Mouse (Mus musculus): ENCODE measurements around the gene Zfp706. TPM values are rescaled to one million over a fixed set of nuclear protein-coding genes. Genes with fewer than 3 reads are reported as not detected.

The Zfp706 gene
- polyA plus RNA-seq, 1 experiment from 2014 or later, result 421 TPM

DNA sequence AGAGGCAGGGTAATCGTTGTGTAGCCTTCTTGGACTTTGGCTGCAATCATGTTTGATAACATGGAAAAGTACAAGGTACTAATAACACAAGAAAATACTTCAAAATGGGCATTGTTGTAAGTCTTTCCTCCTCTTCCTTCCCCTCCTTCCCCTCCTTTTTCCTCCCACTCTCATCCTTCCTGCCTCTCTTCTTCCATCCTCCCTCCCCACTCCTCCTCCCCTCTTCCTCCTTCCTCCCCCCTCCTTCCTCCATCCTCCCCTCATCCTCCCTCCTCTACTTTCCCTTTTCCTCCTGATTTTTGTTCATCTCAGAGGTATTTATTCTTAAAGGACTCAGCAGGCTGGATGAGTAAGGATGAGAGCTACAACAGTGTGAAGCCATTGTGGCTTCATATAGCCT lies 39.3 kb downstream of the Zfp706 start:
- Histone ChIP-seq H3K4me1 (ENCODE audit: control insufficient read depth, insufficient read depth, low read length) (peaks cover 15% of the 10 kb centered on the region), H3K36me3 (ENCODE audit: control insufficient read depth, insufficient read depth, low read length) (no peaks in the 10 kb centered on the region), H3K9me3 (replicated peaks; ENCODE audit: control insufficient read depth, low read length) (no peaks in the 10 kb centered on the region), H3K27me3 (ENCODE audit: control insufficient read depth, insufficient read depth, low read length) (no peaks in the 10 kb centered on the region), H3K9ac (ENCODE audit: low read depth, low read length) (no peak overlapping the region), H3K4me3 (ENCODE audit: low read depth, low read length) (no peak overlapping the region), H3K4me2 (no peak overlapping the region), H3K27ac (ENCODE audit: low read depth, low read length) (no peak overlapping the region)
- 42% methylated on average over 1 of the region's 1 CpGs for WGBS (ENCODE audit: insufficient replicate concordance)
- ATAC-seq (replicated peaks; ENCODE audit: insufficient number of reproducible peaks, low FRiP score, low TSS enrichment), result no peak

- H3K9me3 ChIP-seq (replicated peaks; ENCODE audit: control insufficient read depth, low read length), result no peaks in the 10 kb centered on the region
- no peaks in the 10 kb centered on the region for H3K27me3 ChIP-seq (ENCODE audit: control insufficient read depth, insufficient read depth, low read length)
- 38% methylated on average over 24 of the region's 24 CpGs for WGBS (ENCODE audit: insufficient replicate concordance)
- no peaks in the 10 kb centered on the region for H3K36me3 ChIP-seq (ENCODE audit: control insufficient read depth, insufficient read depth, low read length)
- no peak overlapping the region for H3K9ac ChIP-seq (ENCODE audit: low read depth, low read length)
- no peak overlapping the region; the same call in 1 of the 2 replicates for H3K4me3 ChIP-seq (ENCODE audit: low read depth, low read length)
- H3K27ac ChIP-seq (ENCODE audit: low read depth, low read length), result no peak overlapping the region
- peak overlapping the region; percentile 50 for H3K4me2 ChIP-seq
- 0 out of 2 replicates have a peak, but pooled peaks have one; percentile 48 for ATAC-seq (replicated peaks; ENCODE audit: insufficient number of reproducible peaks, low FRiP score, low TSS enrichment)
- peaks cover 17% of the 10 kb centered on the region for H3K4me1 ChIP-seq (ENCODE audit: control insufficient read depth, insufficient read depth, low read length)
Observed at GRCm38 (mm10) chr15:36967381-36968211, 40.0 kb downstream of the Zfp706 start.

GRCm38 (mm10) chr15:36966940-36967339 lies 40.6 kb downstream of the Zfp706 start:
- Histone ChIP-seq H3K27ac (ENCODE audit: low read depth, low read length) (no peak overlapping the region), H3K4me3 (ENCODE audit: low read depth, low read length) (no peak overlapping the region), H3K27me3 (ENCODE audit: control insufficient read depth, insufficient read depth, low read length) (no peaks in the 10 kb centered on the region), H3K4me2 (peak overlapping the region; percentile 50), H3K4me1 (ENCODE audit: control insufficient read depth, insufficient read depth, low read length) (peaks cover 17% of the 10 kb centered on the region), H3K9ac (ENCODE audit: low read depth, low read length) (no peak overlapping the region), H3K36me3 (ENCODE audit: control insufficient read depth, insufficient read depth, low read length) (no peaks in the 10 kb centered on the region), H3K9me3 (replicated peaks; ENCODE audit: control insufficient read depth, low read length) (no peaks in the 10 kb centered on the region)
- no peak for ATAC-seq (replicated peaks; ENCODE audit: insufficient number of reproducible peaks, low FRiP score, low TSS enrichment)
- 39% methylated on average over 7 of the region's 7 CpGs for WGBS (ENCODE audit: insufficient replicate concordance)

- ATAC-seq (replicated peaks; ENCODE audit: insufficient number of reproducible peaks, low FRiP score, low TSS enrichment), result no peak
- Histone ChIP-seq H3K36me3 (ENCODE audit: control insufficient read depth, insufficient read depth, low read length) (no peaks in the 10 kb centered on the region), H3K27ac (ENCODE audit: low read depth, low read length) (no peak overlapping the region), H3K4me2 (no peak overlapping the region), H3K9ac (ENCODE audit: low read depth, low read length) (no peak overlapping the region), H3K27me3 (ENCODE audit: control insufficient read depth, insufficient read depth, low read length) (no peaks in the 10 kb centered on the region), H3K4me3 (ENCODE audit: low read depth, low read length) (no peak overlapping the region), H3K9me3 (replicated peaks; ENCODE audit: control insufficient read depth, low read length) (no peaks in the 10 kb centered on the region), H3K4me1 (ENCODE audit: control insufficient read depth, insufficient read depth, low read length) (peaks cover 17% of the 10 kb centered on the region)
- 84% methylated on average over 2 of the region's 2 CpGs for WGBS (ENCODE audit: insufficient replicate concordance)
Observed at GRCm38 (mm10) chr15:36966466-36966865, 41.1 kb downstream of the Zfp706 start.

GRCm38 (mm10) chr15:36965743-36966142 lies 41.8 kb downstream of the Zfp706 start:
- H3K4me2 ChIP-seq, result no peak overlapping the region
- H3K27ac ChIP-seq (ENCODE audit: low read depth, low read length), result no peak overlapping the region
- no peak overlapping the region for H3K4me3 ChIP-seq (ENCODE audit: low read depth, low read length)
- ATAC-seq (replicated peaks; ENCODE audit: insufficient number of reproducible peaks, low FRiP score, low TSS enrichment), result no peak
- WGBS (ENCODE audit: insufficient replicate concordance), result 42% methylated on average over 4 of the region's 4 CpGs
- H3K36me3 ChIP-seq (ENCODE audit: control insufficient read depth, insufficient read depth, low read length), result no peaks in the 10 kb centered on the region
- H3K9me3 ChIP-seq (replicated peaks; ENCODE audit: control insufficient read depth, low read length), result no peaks in the 10 kb centered on the region
- peaks cover 19% of the 10 kb centered on the region for H3K4me1 ChIP-seq (ENCODE audit: control insufficient read depth, insufficient read depth, low read length)
- H3K27me3 ChIP-seq (ENCODE audit: control insufficient read depth, insufficient read depth, low read length), result no peaks in the 10 kb centered on the region
- H3K9ac ChIP-seq (ENCODE audit: low read depth, low read length), result no peak overlapping the region

DNA sequence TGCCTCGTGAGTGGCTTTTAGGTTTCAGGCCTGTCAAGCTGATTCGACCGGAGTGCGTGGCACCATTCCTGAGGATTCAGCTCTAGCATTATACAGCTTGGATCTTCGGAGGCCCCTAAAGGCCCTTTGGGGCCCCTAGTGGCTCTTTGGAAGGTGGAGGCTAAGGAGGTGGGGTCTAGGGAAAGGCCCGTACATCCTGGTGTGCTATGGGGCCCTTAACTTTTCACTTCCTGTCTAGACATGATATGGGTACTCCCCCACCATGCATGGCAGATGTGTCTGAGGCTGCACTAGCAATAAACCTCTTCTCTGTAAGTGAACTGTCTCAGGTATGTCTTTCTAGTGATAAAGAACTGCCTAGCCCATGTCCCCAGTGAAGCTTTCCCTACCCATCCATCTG lies 44.6 kb downstream of the Zfp706 start:
- no peak overlapping the region for H3K4me2 ChIP-seq
- no peak for ATAC-seq (replicated peaks; ENCODE audit: insufficient number of reproducible peaks, low FRiP score, low TSS enrichment)
- no peak overlapping the region for H3K4me3 ChIP-seq (ENCODE audit: low read depth, low read length)
- no peaks in the 10 kb centered on the region for H3K27me3 ChIP-seq (ENCODE audit: control insufficient read depth, insufficient read depth, low read length)
- 82% methylated on average over 6 of the region's 6 CpGs for WGBS (ENCODE audit: insufficient replicate concordance)
- H3K9me3 ChIP-seq (replicated peaks; ENCODE audit: control insufficient read depth, low read length), result no peaks in the 10 kb centered on the region
- H3K9ac ChIP-seq (ENCODE audit: low read depth, low read length), result no peak overlapping the region
- no peak overlapping the region for H3K27ac ChIP-seq (ENCODE audit: low read depth, low read length)
- no peaks in the 10 kb centered on the region for H3K36me3 ChIP-seq (ENCODE audit: control insufficient read depth, insufficient read depth, low read length)
- peaks cover 26% of the 10 kb centered on the region for H3K4me1 ChIP-seq (ENCODE audit: control insufficient read depth, insufficient read depth, low read length)

DNA sequence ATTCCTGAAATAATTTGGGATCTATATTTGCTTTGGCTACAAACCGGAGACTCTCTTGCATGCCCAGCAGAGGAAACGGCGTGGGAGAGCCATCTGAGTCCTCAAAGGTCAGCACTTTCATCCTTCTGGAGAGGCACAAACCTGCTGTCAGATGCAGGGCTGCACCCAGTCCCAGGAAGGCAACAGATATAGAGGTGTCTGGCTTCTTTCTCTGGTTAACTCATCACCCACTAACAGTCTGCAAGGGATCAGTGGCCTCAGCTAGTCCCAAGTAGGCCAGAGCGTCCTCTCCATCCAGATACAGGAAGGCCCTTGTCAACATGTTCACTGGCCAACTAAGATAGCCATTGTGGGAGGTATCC lies 46.7 kb downstream of the Zfp706 start:
- no peak overlapping the region for H3K4me2 ChIP-seq
- no peaks in the 10 kb centered on the region; the same call in 1 of the 2 replicates for H3K9me3 ChIP-seq (replicated peaks; ENCODE audit: control insufficient read depth, low read length)
- H3K9ac ChIP-seq (ENCODE audit: low read depth, low read length), result no peak overlapping the region
- ATAC-seq (replicated peaks; ENCODE audit: insufficient number of reproducible peaks, low FRiP score, low TSS enrichment), result 0 out of 2 replicates have a peak, but pooled peaks have one; percentile 59
- 39% methylated on average over 4 of the region's 4 CpGs for WGBS (ENCODE audit: insufficient replicate concordance)
- H3K36me3 ChIP-seq (ENCODE audit: control insufficient read depth, insufficient read depth, low read length), result no peaks in the 10 kb centered on the region
- H3K27ac ChIP-seq (ENCODE audit: low read depth, low read length), result no peak overlapping the region
- H3K4me3 ChIP-seq (ENCODE audit: low read depth, low read length), result no peak overlapping the region
- peaks cover 13% of the 10 kb centered on the region for H3K4me1 ChIP-seq (ENCODE audit: control insufficient read depth, insufficient read depth, low read length)
- H3K27me3 ChIP-seq (ENCODE audit: control insufficient read depth, insufficient read depth, low read length), result no peaks in the 10 kb centered on the region

DNA sequence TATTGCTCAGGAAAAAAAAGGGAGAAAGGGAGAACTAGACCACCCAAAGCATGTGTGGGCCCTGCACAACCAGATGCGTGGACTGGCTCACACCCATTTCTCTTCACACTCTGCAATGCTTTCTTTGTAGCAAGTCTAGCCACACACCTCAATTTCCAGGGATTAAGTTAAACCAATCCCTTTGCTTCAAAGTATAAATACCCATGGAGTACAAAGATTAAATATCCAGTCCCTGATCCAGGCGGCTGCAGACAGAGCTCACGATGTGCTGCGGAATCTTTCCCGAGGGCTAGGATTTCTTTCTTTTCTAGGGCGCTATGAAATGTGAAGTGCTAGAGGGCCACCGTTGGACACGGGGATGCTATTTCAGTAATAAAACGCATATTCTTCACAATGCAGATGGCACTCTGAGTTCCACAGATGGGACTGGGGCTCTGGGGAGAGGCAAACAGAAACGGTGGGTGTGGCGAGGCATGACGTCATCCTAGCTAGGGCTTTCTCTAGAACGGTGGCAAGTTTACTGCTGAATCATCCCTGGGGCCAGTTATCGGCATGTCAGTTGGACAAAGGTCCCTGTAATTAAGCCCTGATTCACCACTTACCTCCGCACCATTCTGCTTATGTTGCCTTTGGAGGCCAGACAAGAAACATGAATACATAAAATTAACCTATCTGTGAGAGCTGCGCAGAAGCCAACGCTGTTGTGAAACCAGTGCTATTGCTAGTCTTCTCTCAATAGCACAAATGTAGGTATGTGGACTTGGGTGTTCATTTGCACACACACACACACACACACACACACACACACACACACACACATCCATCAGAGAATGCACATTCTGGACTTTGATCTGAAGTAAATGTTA lies 47.3 kb downstream of the Zfp706 start:
- Histone ChIP-seq H3K27me3 (ENCODE audit: control insufficient read depth, insufficient read depth, low read length) (peaks cover under 1% of the 10 kb centered on the region; the same call in 1 of the 2 replicates), H3K9ac (ENCODE audit: low read depth, low read length) (no peak overlapping the region), H3K4me3 (ENCODE audit: low read depth, low read length) (no peak overlapping the region), H3K9me3 (replicated peaks; ENCODE audit: control insufficient read depth, low read length) (no peaks in the 10 kb centered on the region; the same call in 1 of the 2 replicates), H3K4me1 (ENCODE audit: control insufficient read depth, insufficient read depth, low read length) (peaks cover 13% of the 10 kb centered on the region), H3K4me2 (0 out of 2 replicates have a peak overlapping the region, but pooled peaks have one; percentile 7), H3K36me3 (ENCODE audit: control insufficient read depth, insufficient read depth, low read length) (no peaks in the 10 kb centered on the region), H3K27ac (ENCODE audit: low read depth, low read length) (no peak overlapping the region)
- WGBS (ENCODE audit: insufficient replicate concordance), result 63% methylated on average over 17 of the region's 17 CpGs
- ATAC-seq (replicated peaks; ENCODE audit: insufficient number of reproducible peaks, low FRiP score, low TSS enrichment), result 0 out of 2 replicates have a peak, but pooled peaks have one; percentile 39

Measured in heart, embryonic 11.5 days (tissue).